Mouse (Mus musculus) monocyte, adult 2 months (primary cell): ENCODE results near the gene Plin3.
"Not testable (repeated sequence)": the region's sequence is repeated elsewhere in the genome, so short reads cannot be mapped to it uniquely, and the experiment has no call there.

Experiments
- DNase-seq, 2 experiments: peaks; one replicate each; pipeline ENCODE4 v3.0.0; 2022; ENCODE audit warnings: low spot score in 2 of 2, low read depth in 1 of 2

Plin3 gene

DNA sequence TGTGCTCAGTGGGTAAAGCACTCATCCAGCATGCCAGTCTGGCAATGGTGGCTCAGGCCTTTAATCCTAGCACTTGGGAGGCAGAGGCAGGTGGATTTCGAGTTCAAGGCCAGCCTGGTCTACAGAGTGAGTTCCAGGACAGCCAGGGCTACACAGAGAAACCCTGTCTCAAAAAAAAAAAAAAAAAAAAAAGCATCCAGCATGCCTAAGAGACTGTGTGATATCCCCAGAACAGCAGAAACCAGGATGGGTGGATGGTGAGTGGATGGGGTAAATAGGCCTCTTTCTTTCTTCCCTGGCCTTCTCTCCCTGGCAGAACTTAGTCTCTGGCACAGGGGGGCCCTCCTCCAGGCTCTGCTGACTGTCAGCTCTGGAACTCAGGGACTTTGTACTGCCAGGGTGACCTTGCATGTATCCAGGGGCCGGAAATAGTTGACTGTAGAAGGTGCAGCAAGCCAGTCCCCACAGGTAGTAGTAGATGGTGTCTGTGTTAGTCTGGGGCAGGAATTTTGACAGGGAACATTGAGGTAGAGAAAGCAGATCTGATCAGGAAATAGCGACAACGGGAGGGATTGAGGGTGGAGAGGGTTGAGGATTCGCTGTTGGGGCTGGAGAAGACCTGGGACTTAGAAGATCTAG lies 16.7 kb downstream of the Plin3 start:
- DNase-seq, result no peak

DNA sequence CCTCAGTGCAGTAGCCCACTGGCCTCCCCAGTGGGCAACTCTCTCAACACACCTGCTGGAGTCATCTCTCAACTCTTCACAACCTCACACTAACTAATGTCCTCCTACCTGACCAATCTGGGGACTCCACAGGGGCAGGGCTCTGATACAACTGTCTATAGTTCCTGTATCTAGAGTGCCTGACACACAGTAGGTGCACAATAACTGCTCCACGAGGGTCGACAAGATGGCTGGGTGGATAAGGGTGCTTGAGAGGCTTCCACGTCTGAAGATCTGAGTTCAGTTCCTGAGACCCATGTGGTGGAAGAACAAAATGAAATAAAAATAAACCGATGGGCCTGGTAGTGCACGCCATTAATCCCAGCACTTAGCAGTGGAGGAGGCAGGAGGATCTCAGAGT lies 18.7 kb downstream of the Plin3 start:
- DNase-seq, result no peak

DNA sequence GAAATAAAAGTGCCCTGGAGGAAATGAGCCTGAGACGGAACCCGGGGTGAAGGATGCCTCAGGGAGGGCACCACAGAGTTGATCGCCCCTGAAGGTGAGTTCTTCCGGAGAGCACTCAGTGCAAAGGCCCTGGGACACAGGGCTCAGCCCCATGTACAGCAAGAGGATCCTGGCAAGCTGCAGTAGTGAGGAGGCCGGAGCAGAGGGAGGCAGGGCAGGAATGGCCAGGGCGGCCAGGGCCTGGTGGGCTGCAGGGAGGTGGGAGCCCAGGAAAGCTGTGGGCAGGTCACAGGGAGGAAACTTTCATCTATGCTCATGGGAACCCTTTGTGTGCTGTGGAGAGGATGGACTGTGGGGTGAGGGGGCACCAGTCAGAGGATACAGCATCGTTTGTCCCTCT lies 19.2 kb downstream of the Plin3 start:
- no peak for DNase-seq

DNA sequence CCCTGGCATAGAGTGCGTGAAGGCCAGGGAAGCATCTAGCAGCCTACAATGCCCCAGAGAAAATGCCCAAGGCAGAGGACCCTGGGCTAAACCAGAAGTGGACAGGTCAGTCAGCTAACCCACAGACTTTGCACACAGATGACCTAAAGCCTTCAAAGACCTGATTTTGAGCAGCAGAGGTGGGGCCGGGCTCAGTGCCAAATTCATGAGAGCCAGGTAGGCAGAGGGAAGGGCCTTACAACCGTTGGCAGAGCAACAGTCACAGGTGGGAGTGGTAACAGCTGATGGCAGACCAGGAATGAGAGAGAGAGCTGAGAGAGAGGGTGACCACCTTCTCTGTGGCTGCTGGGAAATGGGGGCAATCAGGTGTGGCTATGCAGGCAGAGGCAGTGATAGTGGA lies 20.0 kb downstream of the Plin3 start:
- no peak for DNase-seq

DNA sequence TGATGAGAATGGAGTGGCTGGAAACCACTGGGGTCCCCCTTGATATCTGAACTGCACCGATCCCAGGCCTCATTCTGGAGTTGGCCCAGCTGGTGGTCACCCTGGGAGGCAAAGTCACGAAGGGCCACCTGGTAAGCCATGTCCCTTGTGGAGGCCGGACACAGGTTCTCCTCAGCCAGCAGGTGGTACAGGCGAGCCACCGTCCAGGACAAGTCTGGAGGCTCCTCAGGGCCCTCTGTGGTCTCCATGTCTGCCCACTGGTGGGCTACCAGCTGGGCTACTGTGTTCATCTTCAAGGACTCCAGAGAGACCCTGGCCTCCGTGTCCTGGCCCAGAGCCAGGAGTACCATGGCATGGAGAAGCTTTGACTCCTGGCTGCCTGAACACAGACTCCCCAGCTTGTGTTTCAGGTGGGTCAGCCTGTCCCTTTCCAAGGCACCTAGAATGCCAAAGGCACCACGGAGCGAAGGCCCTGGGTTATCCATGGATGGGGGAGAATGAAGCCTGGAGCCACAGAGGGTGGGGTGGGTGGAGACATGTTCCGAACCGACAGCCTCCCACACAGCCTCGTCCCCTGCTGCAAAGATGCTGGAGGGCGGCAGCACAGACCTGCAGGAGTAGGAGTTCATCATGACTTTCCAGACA lies 20.9 kb downstream of the Plin3 start:
- DNase-seq, result no peak

DNA sequence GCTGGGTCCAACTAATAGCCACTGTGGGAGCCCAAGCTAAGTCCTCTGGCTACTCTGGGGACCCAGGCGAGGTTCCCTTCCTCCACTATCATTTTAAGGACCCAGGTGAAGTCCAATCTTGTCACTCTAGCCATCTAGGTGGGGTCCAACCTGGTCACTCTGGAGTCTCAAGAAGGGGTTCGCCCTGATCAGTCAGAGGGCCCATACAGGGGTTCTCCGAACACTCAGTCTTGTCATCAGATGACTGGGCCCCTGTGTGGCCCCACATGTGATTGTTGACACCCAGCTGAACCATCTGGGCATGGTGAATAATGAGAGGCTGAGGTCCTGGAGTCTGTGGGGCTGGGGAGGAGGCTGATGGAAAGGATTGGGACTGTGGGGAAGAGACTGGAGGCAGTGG lies 22.9 kb downstream of the Plin3 start:
- no peak for DNase-seq

DNA sequence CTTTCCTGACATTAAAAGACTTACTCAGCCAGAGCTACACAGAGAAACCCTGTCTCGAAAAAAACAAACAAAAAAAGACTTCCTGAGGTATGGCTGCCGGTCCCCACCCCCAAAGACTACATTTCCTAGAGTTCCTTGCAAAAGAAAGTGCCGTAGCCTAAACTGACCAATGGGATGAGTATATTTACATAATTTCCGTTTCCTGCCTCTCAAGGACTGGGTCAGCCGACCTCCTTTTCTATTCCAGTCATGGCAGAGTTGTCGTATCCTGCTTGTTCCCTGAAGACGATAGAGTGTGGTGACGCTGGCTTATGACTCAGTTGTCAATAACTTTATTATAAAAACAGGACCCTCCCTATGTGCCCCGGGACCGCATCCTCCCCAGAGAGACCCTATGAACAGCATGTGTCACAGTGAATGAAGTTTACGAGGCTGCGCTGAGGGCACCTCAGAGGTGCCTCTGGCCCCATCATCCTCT lies 23.5 kb downstream of the Plin3 start:
- DNase-seq, result no peak

DNA sequence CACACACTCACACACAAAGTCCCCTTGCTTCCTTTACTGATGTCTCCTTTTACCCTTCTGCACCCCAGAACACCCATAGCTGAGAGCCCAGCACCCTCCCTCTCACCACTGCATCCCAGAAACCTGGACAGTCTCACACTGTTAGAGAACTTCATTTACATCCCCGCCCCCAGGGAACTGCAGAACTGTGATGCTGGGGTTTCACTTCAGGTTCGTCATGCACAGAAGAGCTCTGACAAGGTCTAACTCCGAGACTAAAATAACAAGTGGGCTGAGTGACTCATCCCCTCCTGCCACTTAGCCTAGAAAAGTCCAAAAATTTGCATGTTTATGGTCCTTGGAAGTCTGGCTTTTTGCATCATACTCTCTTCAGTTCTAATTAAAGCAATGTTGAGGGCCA lies 26.4 kb downstream of the Plin3 start:
- DNase-seq, result peak in 1 of 2 experiments; percentile 61

DNA sequence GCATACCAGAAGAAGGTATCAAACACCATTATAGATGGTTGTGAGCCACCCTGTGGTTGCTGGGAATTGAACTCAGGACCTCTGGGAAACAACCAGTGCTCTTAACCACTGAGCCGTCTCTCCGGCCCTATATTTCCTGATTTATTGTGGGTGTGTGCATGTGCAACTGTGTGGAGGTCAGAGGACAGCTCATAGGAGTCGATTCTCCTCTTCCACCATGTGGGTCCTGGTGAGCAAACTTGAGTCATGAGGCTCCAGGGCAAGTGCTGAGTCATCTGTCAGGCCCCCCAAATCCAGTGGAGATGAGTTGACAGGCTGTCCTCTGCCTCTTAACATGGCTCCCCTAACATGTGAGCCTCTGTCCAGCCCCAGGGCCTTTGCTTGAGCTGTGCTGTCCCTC lies 26.8 kb downstream of the Plin3 start:
- no peak for DNase-seq

DNA sequence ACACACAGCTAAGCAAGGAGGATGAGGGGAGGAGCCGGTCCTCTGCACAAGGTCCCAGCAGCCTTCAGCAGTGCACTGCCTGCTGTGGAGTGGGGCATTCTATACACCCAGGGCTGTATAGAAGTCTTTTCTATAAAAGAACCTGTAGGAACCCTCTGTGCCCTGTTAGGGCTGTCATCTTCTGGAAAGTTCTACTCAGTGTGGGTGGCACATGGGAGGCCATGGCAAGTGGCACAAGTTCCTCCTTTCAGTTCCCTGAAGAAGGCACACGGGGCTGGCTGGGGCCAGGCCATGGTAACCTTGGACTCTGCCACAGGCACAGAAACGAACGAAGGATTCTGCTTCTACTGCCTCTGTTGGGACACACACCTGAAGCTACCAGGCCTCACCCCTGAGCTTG lies 27.7 kb downstream of the Plin3 start:
- DNase-seq, result peak in 1 of 2 experiments; percentile 55

DNA sequence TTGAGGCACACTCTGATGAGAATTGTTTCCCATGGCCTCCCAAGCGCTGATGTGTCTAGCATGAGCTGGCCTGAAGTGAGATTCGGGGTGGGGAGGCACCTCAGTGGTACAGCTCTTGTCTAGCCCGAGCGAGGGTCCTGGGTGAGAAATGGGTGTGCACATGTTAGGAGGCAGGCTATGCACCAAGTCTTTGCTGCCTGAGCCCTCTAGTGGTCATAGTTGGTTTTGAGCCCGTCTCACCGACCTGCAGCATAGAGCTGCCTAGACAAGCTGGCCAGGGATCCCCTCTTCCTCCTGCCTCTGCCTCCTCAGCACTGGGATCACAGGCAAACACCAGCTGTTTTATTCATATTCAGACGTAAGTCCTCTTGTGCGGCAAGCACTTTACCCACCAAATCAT lies 28.7 kb downstream of the Plin3 start:
- DNase-seq, result peak in 1 of 2 experiments; percentile 68

DNA sequence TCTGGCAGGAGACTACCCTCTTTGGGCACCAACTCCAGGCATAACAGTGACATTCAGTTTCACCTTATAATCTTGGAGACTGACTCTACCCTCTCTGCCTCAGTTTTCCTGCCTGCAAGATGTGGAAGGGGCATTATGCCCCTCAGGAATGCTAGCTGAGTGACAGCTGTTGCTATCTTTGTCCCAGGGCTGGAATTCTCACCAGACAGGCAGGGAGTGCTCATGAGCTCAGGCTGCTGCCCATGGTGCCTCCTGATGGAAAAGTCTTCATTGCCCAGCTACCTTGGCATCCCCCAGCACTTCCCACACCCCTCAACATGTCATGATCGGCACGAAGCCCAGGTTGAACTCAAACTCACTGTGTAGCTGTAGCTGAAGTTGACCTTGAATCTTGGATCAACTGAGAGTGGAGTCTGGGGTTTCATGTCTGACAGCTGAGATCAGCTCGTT lies 30.0 kb downstream of the Plin3 start:
- DNase-seq, result no peak

DNA sequence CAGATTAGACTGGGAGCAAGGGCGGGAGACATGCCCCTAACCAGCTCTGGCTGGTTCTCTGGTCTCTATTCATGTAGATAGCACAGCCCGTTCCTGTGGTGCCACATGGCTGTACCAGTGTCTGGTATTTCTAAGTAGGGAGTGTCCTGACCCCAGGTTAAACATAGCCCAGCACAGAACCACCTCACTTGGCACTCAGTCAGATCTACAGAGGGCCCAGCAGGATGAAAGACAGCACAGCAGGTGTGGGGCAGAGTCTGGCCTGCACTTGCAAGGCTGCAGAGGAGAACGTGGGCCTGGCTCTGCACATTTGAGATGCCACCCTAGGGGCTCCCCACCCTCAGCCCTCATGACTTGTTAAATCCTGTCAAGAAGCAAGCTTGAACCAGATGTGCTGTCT lies 31.5 kb downstream of the Plin3 start:
- no peak for DNase-seq

DNA sequence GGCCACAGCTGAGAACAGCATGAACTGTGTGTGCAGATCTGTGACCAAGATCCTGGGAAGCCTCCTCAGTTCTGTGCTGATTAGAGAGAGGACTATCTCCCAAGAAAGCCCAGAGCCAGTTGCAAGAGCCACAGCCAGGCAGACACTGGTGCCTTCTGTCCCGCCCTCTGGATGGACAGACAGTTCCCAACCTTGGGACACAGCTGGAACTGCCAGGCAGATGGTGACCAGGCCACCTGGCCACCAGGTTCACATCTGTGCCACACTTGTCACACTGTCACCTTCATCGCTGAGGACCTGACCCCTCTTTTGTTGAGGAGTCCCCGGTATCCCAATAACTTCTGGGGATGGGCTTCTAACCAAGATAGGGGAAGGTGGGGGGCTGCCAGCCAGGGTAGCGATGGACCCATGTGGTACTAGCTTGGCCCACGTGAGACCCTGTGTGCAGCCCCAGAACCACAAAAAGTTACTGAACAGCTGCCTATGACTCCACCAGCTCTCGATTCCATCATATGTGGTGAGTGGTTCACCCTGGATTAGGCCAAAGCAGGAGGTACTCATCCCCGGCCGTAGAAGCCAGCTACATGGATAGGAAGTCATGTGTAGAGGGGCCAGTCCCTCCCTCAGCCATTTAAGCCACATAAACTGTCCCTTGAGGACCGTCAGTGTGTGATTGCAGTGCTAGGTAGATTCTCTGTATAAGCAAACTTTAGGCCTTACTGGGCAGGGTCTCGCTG lies 33.2 kb downstream of the Plin3 start:
- DNase-seq, result no peak

DNA sequence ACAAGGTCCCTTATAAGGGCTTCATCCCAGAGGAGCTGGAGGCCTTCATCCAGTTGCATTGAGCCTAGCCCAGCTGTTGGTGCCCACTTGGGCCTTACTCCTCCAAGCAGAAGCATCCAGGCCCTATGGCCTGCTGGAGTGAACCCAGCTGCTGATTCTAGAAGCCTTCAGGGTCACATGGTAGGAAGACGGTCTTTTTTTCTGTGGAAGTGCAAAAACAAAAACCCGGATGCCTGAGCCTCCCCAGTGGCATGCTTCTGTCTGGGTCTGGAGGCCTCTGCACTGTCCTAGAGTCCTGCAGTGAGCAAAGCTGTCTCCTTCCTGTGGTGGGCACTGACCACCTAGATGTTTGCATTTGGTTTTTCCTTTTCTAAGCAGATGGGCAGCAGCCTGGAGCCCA lies 33.9 kb downstream of the Plin3 start:
- not testable (repeated sequence) for DNase-seq

DNA sequence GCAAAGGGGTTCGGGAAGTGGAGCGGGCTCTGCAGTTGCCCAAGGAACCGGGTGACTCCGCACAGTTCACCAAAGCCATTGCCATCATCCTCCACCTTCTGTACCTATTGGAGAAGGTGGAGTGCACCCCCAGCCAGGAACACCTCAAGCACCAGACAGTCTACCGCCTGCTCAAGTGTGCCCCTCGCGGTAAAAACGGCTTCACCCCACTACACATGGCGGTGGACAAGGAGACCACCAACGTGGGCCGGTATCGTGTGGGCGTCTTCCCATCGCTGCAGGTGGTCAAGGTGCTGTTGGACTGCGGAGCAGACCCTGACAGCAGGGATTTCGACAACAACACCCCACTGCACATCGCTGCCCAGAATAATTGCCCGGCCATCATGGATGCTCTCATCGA lies 34.4 kb downstream of the Plin3 start:
- not testable (repeated sequence) for DNase-seq

DNA sequence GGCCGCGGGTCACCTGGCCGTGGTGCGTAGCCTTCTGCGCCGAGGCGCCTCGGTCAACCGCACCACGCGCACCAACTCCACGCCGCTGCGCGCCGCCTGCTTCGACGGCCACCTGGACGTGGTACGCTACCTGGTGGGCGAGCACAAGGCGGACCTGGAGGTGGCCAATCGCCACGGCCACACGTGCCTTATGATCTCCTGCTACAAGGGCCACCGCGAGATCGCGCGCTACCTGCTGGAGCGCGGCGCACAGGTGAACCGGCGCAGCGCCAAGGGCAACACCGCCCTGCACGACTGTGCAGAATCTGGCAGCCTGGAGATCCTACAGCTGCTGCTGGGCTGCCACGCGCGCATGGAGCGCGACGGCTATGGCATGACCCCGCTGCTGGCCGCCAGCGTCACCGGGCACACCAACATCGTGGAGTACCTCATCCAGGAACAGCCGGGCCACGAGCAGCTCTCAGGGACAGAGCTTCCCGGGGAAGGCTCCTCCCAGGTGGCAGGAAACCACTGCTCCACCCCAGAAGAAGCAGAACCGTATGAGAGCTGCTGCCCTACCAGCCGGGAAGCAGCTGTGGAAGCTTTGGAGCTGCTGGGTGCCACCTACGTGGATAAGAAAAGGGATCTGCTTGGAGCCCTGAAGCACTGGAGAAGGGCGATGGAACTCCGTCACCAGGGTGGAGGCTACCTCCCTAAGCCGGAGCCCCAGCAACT lies 35.3 kb downstream of the Plin3 start:
- DNase-seq, result no peak

DNA sequence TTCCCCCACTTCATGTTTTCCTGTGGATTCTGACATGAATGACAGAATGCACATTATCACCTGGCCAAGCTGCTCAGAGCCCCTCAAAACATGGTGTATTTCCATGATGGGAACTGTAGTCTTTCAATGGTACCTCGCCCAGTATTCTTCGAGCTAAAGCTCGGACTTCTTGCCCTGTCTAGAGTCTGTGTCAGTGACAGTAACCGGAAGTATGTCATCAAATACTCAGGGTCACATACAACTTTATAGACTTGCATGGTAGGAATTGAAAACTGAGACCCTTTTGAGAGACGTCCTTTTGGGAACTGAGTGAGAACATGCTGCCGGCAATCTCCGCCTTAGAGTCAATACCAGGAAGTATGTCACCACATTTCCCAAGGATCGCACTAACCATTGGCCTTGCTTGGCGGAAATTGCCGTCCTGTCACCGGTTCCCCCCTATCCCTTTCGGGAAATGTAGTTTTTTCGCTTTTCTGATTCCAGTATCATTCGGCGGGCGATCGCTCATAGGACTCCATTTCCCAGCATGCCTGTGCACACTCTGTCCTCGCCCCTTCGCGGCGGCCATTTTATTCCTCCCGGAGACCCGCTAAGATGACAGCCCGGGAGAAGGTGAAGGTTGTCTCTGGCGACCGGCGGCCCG lies 36.3 kb downstream of the Plin3 start, which contains the start of gene Fem1a:
TSS of gene Fem1a (plus strand) at position 572 of the 643 bp plus-strand sequence.
- DNase-seq, result peak; percentile 90 to 92

DNA sequence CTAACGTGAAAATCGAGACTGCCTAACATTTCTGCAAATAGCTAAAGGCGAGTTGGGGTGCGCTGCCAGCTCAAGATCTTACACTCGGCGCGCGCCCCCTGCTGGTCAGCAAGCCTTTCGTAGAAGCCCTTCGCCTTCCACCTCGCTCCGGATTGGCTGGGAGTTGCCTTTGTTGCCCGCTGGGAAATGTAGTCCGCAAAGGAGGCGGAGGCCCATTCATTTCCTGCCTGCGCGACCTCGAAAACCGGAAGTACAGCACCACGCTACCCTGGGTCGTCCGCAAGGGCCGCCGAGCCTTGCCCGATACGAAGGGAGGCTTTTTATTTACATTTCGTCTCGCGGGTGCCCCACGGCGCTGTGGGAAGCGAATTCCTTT lies 36.8 kb downstream of the Plin3 start:
- DNase-seq, result peak; percentile 92 to 96

DNA sequence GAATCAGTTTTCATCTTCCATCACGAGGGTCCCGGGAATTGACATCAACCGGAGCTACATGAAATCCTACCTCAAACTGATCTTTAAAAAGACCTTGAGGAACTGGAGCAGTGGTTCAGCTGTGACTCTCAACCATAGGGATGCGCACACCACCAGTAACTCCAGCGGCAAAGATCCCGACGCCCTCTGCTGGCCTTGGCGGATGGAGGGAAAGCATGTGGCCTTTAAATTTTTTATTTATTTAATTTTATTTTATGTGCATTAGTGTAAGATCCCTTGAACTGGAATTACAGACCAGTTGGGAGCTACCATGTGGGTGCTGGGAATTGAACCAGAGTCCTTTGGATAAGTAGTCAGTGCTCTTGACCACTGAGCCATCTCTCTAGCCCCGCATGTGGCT lies 37.2 kb downstream of the Plin3 start:
- no peak for DNase-seq

DNA sequence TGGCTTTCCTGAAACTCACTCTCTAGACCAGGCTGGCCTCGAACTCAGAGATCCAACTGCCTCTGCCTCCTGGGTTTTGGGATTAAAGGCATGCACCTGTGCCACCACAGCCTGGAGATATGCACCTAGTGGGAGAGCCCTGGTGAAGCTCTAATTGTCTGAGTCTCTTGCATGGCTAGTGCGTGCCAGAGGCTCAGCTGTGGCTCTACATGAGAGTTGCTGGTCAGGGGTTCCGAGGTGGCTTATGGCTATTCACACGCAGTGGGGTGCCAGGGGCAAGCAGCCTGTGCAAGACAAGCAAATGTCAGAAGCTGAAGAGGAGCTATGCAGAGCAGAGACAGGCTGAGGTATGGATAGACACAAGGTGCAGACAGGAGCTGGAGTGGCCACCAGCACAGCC lies 38.0 kb downstream of the Plin3 start:
- DNase-seq, result no peak
